In the genomic region with DNA sequence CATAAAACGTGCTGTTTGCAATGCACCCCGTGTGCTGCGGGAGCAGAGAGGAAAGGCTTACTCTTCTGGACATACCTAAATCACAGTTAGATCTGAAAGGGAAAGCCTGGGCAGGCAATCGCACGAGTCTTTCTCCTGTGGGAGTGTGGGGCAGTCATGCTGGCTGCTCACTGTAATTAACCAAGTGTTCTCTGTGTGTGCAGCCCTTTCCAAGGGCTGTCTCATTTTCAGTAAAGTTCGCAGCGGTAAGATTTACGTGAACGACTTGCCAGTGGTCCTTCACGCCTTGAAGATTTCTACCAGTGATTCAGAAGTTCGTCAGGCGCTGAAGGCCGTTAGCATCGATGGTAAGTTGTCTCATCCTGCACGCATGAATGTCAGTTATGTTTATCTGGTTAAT, we compare ENCODE assay signal across 20 mouse cellular contexts. TPM values are rescaled to one million over a fixed set of nuclear protein-coding genes. Genes with fewer than 3 reads are reported as not detected.
DNase-seq lines count a peak whose midpoint lies in the region; ATAC-seq and TF ChIP-seq lines count a peak whose summit lies in the region.
"Had no signal": no experiment of that assay in that cellular context is flagged by ENCODE, and none has a peak within 500 bp of the region (broad histone marks: within the 10 kb centered on the region; RNA-seq: fewer than 3 reads in every experiment).

No protein-coding gene starts in this region.

- H3K4me1 ChIP-seq in kidney, postnatal 0 days (replicated peaks; ENCODE audit: insufficient read depth, low read length): 0 out of 2 replicates have a peak, but pooled peaks cover 2% of the 10 kb centered on the region
- H3K4me1 ChIP-seq: embryonic facial prominence, embryonic 10.5 days; forebrain, embryonic 13.5 days; liver, embryonic 15.5 days had no signal

- intact Hi-C loops in heart, postnatal 25 days (cut with DNase I): no loop called here

- H3K4me3 ChIP-seq in kidney, postnatal 0 days (replicated peaks; ENCODE audit: low read depth, low read length): 0 out of 2 replicates have a peak overlapping the region, but pooled peaks have one; percentile 7
- H3K4me3 ChIP-seq: embryonic facial prominence, embryonic 10.5 days; forebrain, embryonic 13.5 days; liver, embryonic 15.5 days had no signal

- TF ChIP-seq CTCF in kidney, postnatal 0 days (IDR thresholded peaks at IDR 0.05; ENCODE audit: low read depth): no peak

- H3K4me2 ChIP-seq in kidney, postnatal 0 days (ENCODE audit: low read length): peak overlapping the region; percentile 39
- H3K4me2 ChIP-seq: forebrain, embryonic 13.5 days; liver, embryonic 15.5 days had no signal

- ATAC-seq in kidney, postnatal 0 days (replicated peaks; ENCODE audit: low FRiP score, low read depth): no peak
- ATAC-seq: forebrain, embryonic 13.5 days had no signal

- no peaks in the 10 kb centered on the region for H3K9me3 ChIP-seq in kidney, postnatal 0 days (replicated peaks; ENCODE audit: low read length)
- H3K9me3 ChIP-seq: embryonic facial prominence, embryonic 10.5 days; forebrain, embryonic 13.5 days; liver, embryonic 15.5 days had no signal

- 26% methylated on average over 15 of the region's 15 CpGs for whole genome bisulfite sequencing in kidney, postnatal 0 days

- peak; percentile 82 for DNase-seq in kidney, postnatal 0 days (ENCODE audit: low spot score)
- DNase-seq in kidney, postnatal 25 days: no peak
- peak; percentile 18 for DNase-seq in MN1 (ENCODE audit: low spot score)
- peak; percentile 11 for DNase-seq in Muller cell, postnatal 12 days (ENCODE audit: inconsistent ontology term)
- peak; percentile 7 for DNase-seq in mesoderm, embryonic 11.5 days (ENCODE audit: low read depth, low spot score)
- DNase-seq in layer of hippocampus, adult 18-20 months (ENCODE audit: low spot score in 2 of 2): no peak
- no peak for DNase-seq in heart, postnatal 25 days (ENCODE audit: low spot score)
- DNase-seq: adrenal gland, adult 2 months; cerebellum, adult 11 months; cerebellum, postnatal 25 days; gastrocnemius, postnatal 25 days; heart, postnatal 10 days; lung, postnatal 10 days; thymus, postnatal 4 days had no signal

- H3K36me3 ChIP-seq in kidney, postnatal 0 days (ENCODE audit: insufficient read depth, low read length): no peaks in the 10 kb centered on the region
- H3K36me3 ChIP-seq: embryonic facial prominence, embryonic 10.5 days; liver, embryonic 15.5 days had no signal

- H3K27me3 ChIP-seq in kidney, postnatal 0 days (ENCODE audit: insufficient read depth, low read length): no peaks in the 10 kb centered on the region
- H3K27me3 ChIP-seq: forebrain, embryonic 13.5 days; liver, embryonic 15.5 days had no signal

- H3K9ac ChIP-seq in kidney, postnatal 0 days (ENCODE audit: low read depth, low read length): 0 out of 2 replicates have a peak overlapping the region, but pooled peaks have one; percentile 23
- H3K9ac ChIP-seq: forebrain, embryonic 13.5 days; liver, embryonic 15.5 days had no signal

- no peak overlapping the region for H3K27ac ChIP-seq in kidney, postnatal 0 days
- H3K27ac ChIP-seq: embryonic facial prominence, embryonic 10.5 days; forebrain, embryonic 13.5 days; liver, embryonic 15.5 days had no signal

RNA-seq across cellular contexts. Expression of a gene that starts 18.6 kb away (rescaled TPM):
- polyA plus RNA-seq in kidney, postnatal 0 days (2015; fragmentation: Nextera tagmentation; extraction: Ambion mirVana): 0.01 TPM in 2 replicates
- under 1 TPM; 0.33 to 0.47 TPM for total RNA-seq in layer of hippocampus, adult 18-20 months (2021)
- under 1 TPM; 0.03 TPM for total RNA-seq in heart, postnatal 25 days (2021)
- total RNA-seq: megakaryocyte-erythroid progenitor cell, adult 5-6 weeks had no signal
- polyA plus RNA-seq: adrenal gland, adult 2 months; embryonic facial prominence, embryonic 10.5 days; forebrain, embryonic 13.5 days; large intestine, adult 2 months; small intestine, adult 2 months had no signal

Comparison
In these comparisons a context has a peak if more than half of its experiments do, and no peak if none do; other contexts are left out.
1. DNase-seq: peak in kidney, postnatal 0 days (single experiment), MN1 (single experiment), Muller cell, postnatal 12 days (single experiment) and mesoderm, embryonic 11.5 days (single experiment); none in kidney, postnatal 25 days (0 of 2), layer of hippocampus, adult 18-20 months (0 of 2) and heart, postnatal 25 days (single experiment).